In genomic region chr2:91652863-91653262, GRCm38 (mm10) we compare ENCODE assay signal across 9 mouse cellular contexts. TPM values are rescaled to one million over a fixed set of nuclear protein-coding genes. Genes with fewer than 3 reads are reported as not detected.
DNase-seq lines count a peak whose midpoint lies in the region; ATAC-seq and TF ChIP-seq lines count a peak whose summit lies in the region.
"Had no signal": no experiment of that assay in that cellular context is flagged by ENCODE, and none has a peak within 500 bp of the region (broad histone marks: within the 10 kb centered on the region; RNA-seq: fewer than 3 reads in every experiment).

No protein-coding gene starts in this region.

- no peaks in the 10 kb centered on the region for H3K9me3 ChIP-seq in heart, embryonic 13.5 days
- H3K9me3 ChIP-seq in lung, embryonic 14.5 days (ENCODE audit: low read depth, low read length) = no peaks in the 10 kb centered on the region
- H3K9me3 ChIP-seq in intestine, postnatal 0 days (ENCODE audit: control insufficient read depth) = no peaks in the 10 kb centered on the region

- ATAC-seq in heart, embryonic 13.5 days (ENCODE audit: extremely low read depth, insufficient number of reproducible peaks, low FRiP score, low TSS enrichment) = no peak
- no peak for ATAC-seq in lung, embryonic 14.5 days (ENCODE audit: insufficient read depth)
- ATAC-seq in intestine, postnatal 0 days = no peak
- ATAC-seq: intestine, embryonic 16.5 days had no signal

- 17% methylated on average over 6 of the region's 6 CpGs for WGBS in heart, embryonic 13.5 days
- WGBS in heart, adult 2 months = 45% methylated on average over 6 of the region's 6 CpGs
- WGBS in lung, embryonic 14.5 days = 43% methylated on average over 6 of the region's 6 CpGs
- WGBS in intestine, postnatal 0 days = 48% methylated on average over 6 of the region's 6 CpGs

- no peak overlapping the region for H3K4me3 ChIP-seq in heart, embryonic 13.5 days
- H3K4me3 ChIP-seq in heart, adult 2 months = no peak overlapping the region
- H3K4me3 ChIP-seq in lung, embryonic 14.5 days (ENCODE audit: low read depth, low read length) = no peak overlapping the region
- no peak overlapping the region for H3K4me3 ChIP-seq in intestine, postnatal 0 days (ENCODE audit: low read depth, low read length)

- peak overlapping the region; percentile 82 for H3K27ac ChIP-seq in heart, embryonic 13.5 days (replicated peaks)
- no peak overlapping the region for H3K27ac ChIP-seq in heart, adult 2 months
- no peak overlapping the region for H3K27ac ChIP-seq in lung, embryonic 14.5 days (ENCODE audit: low read depth)
- no peak overlapping the region for H3K27ac ChIP-seq in intestine, postnatal 0 days (ENCODE audit: low read depth, low read length)

- no peak for TF ChIP-seq EP300 in heart, adult 2 months (IDR thresholded peaks at IDR 0.05; ENCODE audit: insufficient read depth, low read depth, low read length)

- intact Hi-C loops in heart, adult 2 months (cut with DNase I) = no loop called here

- peaks cover 47% of the 10 kb centered on the region for H3K36me3 ChIP-seq in heart, embryonic 13.5 days
- H3K36me3 ChIP-seq in heart, adult 2 months (ENCODE audit: control insufficient read depth, insufficient read depth, low read length) = no peaks in the 10 kb centered on the region
- H3K36me3 ChIP-seq in lung, embryonic 14.5 days (ENCODE audit: insufficient read depth) = peaks cover 55% of the 10 kb centered on the region
- H3K36me3 ChIP-seq in intestine, postnatal 0 days (ENCODE audit: control insufficient read depth, insufficient read depth) = peaks cover 42% of the 10 kb centered on the region

- peak overlapping the region; percentile 89 for H3K9ac ChIP-seq in heart, embryonic 13.5 days
- H3K9ac ChIP-seq in heart, adult 2 months (ENCODE audit: low read depth, low read length) = no peak overlapping the region
- no peak overlapping the region; the same call in 1 of the 2 replicates for H3K9ac ChIP-seq in lung, embryonic 14.5 days
- no peak overlapping the region for H3K9ac ChIP-seq in intestine, postnatal 0 days (ENCODE audit: low read depth, low read length)

- TF ChIP-seq CTCF in heart, adult 2 months (IDR thresholded peaks at IDR 0.05) = no peak
- no peak for TF ChIP-seq CTCF in lung, embryonic 14.5 days (IDR thresholded peaks at IDR 0.05; ENCODE audit: low read depth)
- no peak for TF ChIP-seq CTCF in brain, embryonic 14.5 days (IDR thresholded peaks at IDR 0.05; ENCODE audit: borderline replicate concordance, extremely low read depth, insufficient read depth, insufficient read length)
- TF ChIP-seq CTCF in intestine, postnatal 0 days (IDR thresholded peaks at IDR 0.05; ENCODE audit: low read depth) = no peak

- peak overlapping the region; percentile 88 for H3K4me2 ChIP-seq in heart, embryonic 13.5 days
- no peak overlapping the region for H3K4me2 ChIP-seq in lung, embryonic 14.5 days
- no peak overlapping the region for H3K4me2 ChIP-seq in intestine, postnatal 0 days (replicated peaks; ENCODE audit: low read depth)

- no peak for DNase-seq in heart, adult 2 months
- peak; percentile 20 for DNase-seq in lung, embryonic 14.5 days
- DNase-seq in lung, postnatal 25 days (ENCODE audit: low spot score) = no peak
- DNase-seq in brain, embryonic 14.5 days (ENCODE audit: low read depth) = peak; percentile 20
- peak; percentile 11 for DNase-seq in mesoderm, embryonic 11.5 days (ENCODE audit: low read depth, low spot score)
- DNase-seq: lung, postnatal 10 days had no signal

- no peak for TF ChIP-seq POLR2A in heart, adult 2 months (IDR thresholded peaks at IDR 0.05; ENCODE audit: insufficient read depth, low read depth, low read length)
- TF ChIP-seq POLR2A in brain, embryonic 14.5 days (IDR thresholded peaks at IDR 0.05; ENCODE audit: borderline replicate concordance, extremely low read depth, insufficient read depth, insufficient read length, poor library complexity, severe bottlenecking) = no peak

- no peaks in the 10 kb centered on the region for H3K27me3 ChIP-seq in heart, embryonic 13.5 days (replicated peaks)
- no peaks in the 10 kb centered on the region for H3K27me3 ChIP-seq in heart, adult 2 months (ENCODE audit: control insufficient read depth, insufficient read depth, low read length)
- H3K27me3 ChIP-seq in lung, embryonic 14.5 days (ENCODE audit: insufficient read depth, low read length) = no peaks in the 10 kb centered on the region
- no peaks in the 10 kb centered on the region for H3K27me3 ChIP-seq in intestine, postnatal 0 days (replicated peaks; ENCODE audit: control insufficient read depth, insufficient read depth, low read length)

- H3K4me1 ChIP-seq in heart, embryonic 13.5 days = peaks cover 77% of the 10 kb centered on the region
- peaks cover 9% of the 10 kb centered on the region for H3K4me1 ChIP-seq in heart, adult 2 months (ENCODE audit: control insufficient read depth, insufficient read depth, low read length)
- H3K4me1 ChIP-seq in lung, embryonic 14.5 days (ENCODE audit: insufficient read depth) = peaks cover 10% of the 10 kb centered on the region; the same call in 1 of the 2 replicates
- no peaks in the 10 kb centered on the region; the same call in 1 of the 2 replicates for H3K4me1 ChIP-seq in intestine, postnatal 0 days (replicated peaks; ENCODE audit: control insufficient read depth, insufficient read depth, low read length)

- H3K79me2 ChIP-seq in heart, adult 2 months (replicated peaks; ENCODE audit: control insufficient read depth, insufficient read depth, low read length) = 0 out of 2 replicates have a peak, but pooled peaks cover 2% of the 10 kb centered on the region

RNA-seq across cellular contexts. Expression of gene Arhgap1, which starts 3.2 kb away (rescaled TPM):
- polyA plus RNA-seq in heart, embryonic 13.5 days (2015; fragmentation: Nextera tagmentation; extraction: Ambion mirVana) = 136 and 145 TPM in 2 replicates
- 10 to 100 TPM; 18.6 to 20.7 TPM for total RNA-seq in heart, adult 2 months (2021)
- polyA plus RNA-seq in heart, adult 2 months (2012; rRNA removed) = 39.0 and 39.7 TPM in 2 replicates
- polyA plus RNA-seq in lung, embryonic 14.5 days (2014; fragmentation: Nextera tagmentation; extraction: Ambion mirVana) = 125 and 132 TPM in 2 replicates
- polyA plus RNA-seq in brain, embryonic 14.5 days (2012; rRNA removed) = 86.5 and 90.0 TPM in 2 replicates
- polyA plus RNA-seq in intestine, postnatal 0 days (2015; fragmentation: Nextera tagmentation; extraction: Ambion mirVana) = 92.3 and 94.0 TPM in 2 replicates

RNA-seq across cellular contexts. Expression of gene Zfp408, which starts 3.3 kb away (rescaled TPM):
- 6.9 and 7.0 TPM in 2 replicates for polyA plus RNA-seq in heart, embryonic 13.5 days (2015; fragmentation: Nextera tagmentation; extraction: Ambion mirVana)
- 1 to 10 TPM; 4.0 to 4.2 TPM for total RNA-seq in heart, adult 2 months (2021)
- 5.3 and 6.2 TPM in 2 replicates for polyA plus RNA-seq in heart, adult 2 months (2012; rRNA removed)
- polyA plus RNA-seq in lung, embryonic 14.5 days (2014; fragmentation: Nextera tagmentation; extraction: Ambion mirVana) = 6.1 and 7.0 TPM in 2 replicates
- 26.8 and 27.3 TPM in 2 replicates for polyA plus RNA-seq in brain, embryonic 14.5 days (2012; rRNA removed)
- 2.6 and 3.3 TPM in 2 replicates for polyA plus RNA-seq in intestine, postnatal 0 days (2015; fragmentation: Nextera tagmentation; extraction: Ambion mirVana)

RNA-seq across cellular contexts. Expression of gene F2, which starts 16.6 kb away (rescaled TPM):
- 0.72 and 4.8 TPM in 2 replicates for polyA plus RNA-seq in heart, embryonic 13.5 days (2015; fragmentation: Nextera tagmentation; extraction: Ambion mirVana)
- not detected for total RNA-seq in heart, adult 2 months (2021)
- polyA plus RNA-seq in heart, adult 2 months (2012; rRNA removed) = 0.53 TPM in 1 of 2 replicates, not detected in the other
- polyA plus RNA-seq in lung, embryonic 14.5 days (2014; fragmentation: Nextera tagmentation; extraction: Ambion mirVana) = 0.09 TPM in 1 of 2 replicates, not detected in the other
- polyA plus RNA-seq in brain, embryonic 14.5 days (2012; rRNA removed) = 0.18 TPM in 2 replicates
- 3.0 and 3.7 TPM in 2 replicates for polyA plus RNA-seq in intestine, postnatal 0 days (2015; fragmentation: Nextera tagmentation; extraction: Ambion mirVana)

RNA-seq across cellular contexts. Expression of gene Atg13, which starts 57.5 kb away (rescaled TPM):
- 18.7 and 20.6 TPM in 2 replicates for polyA plus RNA-seq in heart, embryonic 13.5 days (2015; fragmentation: Nextera tagmentation; extraction: Ambion mirVana)
- total RNA-seq in heart, adult 2 months (2021) = 10 to 100 TPM; 43.1 to 54.1 TPM
- 66.4 and 87.7 TPM in 2 replicates for polyA plus RNA-seq in heart, adult 2 months (2012; rRNA removed)
- 20.9 and 25.6 TPM in 2 replicates for polyA plus RNA-seq in lung, embryonic 14.5 days (2014; fragmentation: Nextera tagmentation; extraction: Ambion mirVana)
- 62.0 and 71.0 TPM in 2 replicates for polyA plus RNA-seq in brain, embryonic 14.5 days (2012; rRNA removed)
- 15.8 and 19.4 TPM in 2 replicates for polyA plus RNA-seq in intestine, postnatal 0 days (2015; fragmentation: Nextera tagmentation; extraction: Ambion mirVana)

RNA-seq across cellular contexts. Expression of gene Harbi1, which starts 57.8 kb away (rescaled TPM):
- polyA plus RNA-seq in heart, embryonic 13.5 days (2015; fragmentation: Nextera tagmentation; extraction: Ambion mirVana) = 10.0 and 11.8 TPM in 2 replicates
- 1 to 10 TPM; 7.1 to 8.5 TPM for total RNA-seq in heart, adult 2 months (2021)
- polyA plus RNA-seq in heart, adult 2 months (2012; rRNA removed) = 3.2 and 3.9 TPM in 2 replicates
- polyA plus RNA-seq in lung, embryonic 14.5 days (2014; fragmentation: Nextera tagmentation; extraction: Ambion mirVana) = 15.8 and 16.9 TPM in 2 replicates
- 4.6 and 8.4 TPM in 2 replicates for polyA plus RNA-seq in brain, embryonic 14.5 days (2012; rRNA removed)
- 7.3 and 7.7 TPM in 2 replicates for polyA plus RNA-seq in intestine, postnatal 0 days (2015; fragmentation: Nextera tagmentation; extraction: Ambion mirVana)

Comparison
In these comparisons a context has a peak if more than half of its experiments do, and no peak if none do; other contexts are left out.
1. DNase-seq: peak in lung, embryonic 14.5 days (single experiment), brain, embryonic 14.5 days (single experiment) and mesoderm, embryonic 11.5 days (single experiment); none in heart, adult 2 months (0 of 2) and lung, postnatal 25 days (single experiment).